Mouse (Mus musculus) ES-E14 (cell line): Measurements from ENCODE around the gene 1520401A03Rik.

Experiments used
- CHD2 ChIP-seq: IDR thresholded peaks from 2 replicates; pipeline ENCODE4 v1.6.1; 2014; ENCODE audit warnings: mild to moderate bottlenecking, low read depth, low read length, inconsistent platforms
- HCFC1 ChIP-seq: IDR thresholded peaks from 2 replicates; pipeline ENCODE4 v1.6.1; 2012; ENCODE audit warnings: low read length, inconsistent platforms, borderline replicate concordance; ENCODE audit not compliant: insufficient read depth
- MAFK ChIP-seq: IDR thresholded peaks from 2 replicates; pipeline ENCODE4 v1.6.1; 2014; ENCODE audit warnings: mild to moderate bottlenecking, low read depth, low read length, inconsistent platforms; ENCODE audit not compliant: insufficient read depth
- ZC3H11A ChIP-seq: IDR thresholded peaks from 2 replicates; pipeline ENCODE4 v1.6.1; 2012; ENCODE audit warnings: low read depth, mild to moderate bottlenecking, inconsistent platforms, low read length, borderline replicate concordance
- ZNF384 ChIP-seq: IDR thresholded peaks from 2 replicates; pipeline ENCODE4 v1.6.1; 2012; ENCODE audit warnings: low read depth, low read length, inconsistent platforms

- TF ChIP-seq ZNF384: no peak
- TF ChIP-seq ZC3H11A: no peak
- TF ChIP-seq CHD2: no peak
- no peak for TF ChIP-seq HCFC1
- TF ChIP-seq MAFK: no peak
Observed at GRCm38 (mm10) chr17:23760231-23760630, 37.6 kb upstream of the 1520401A03Rik start.
